Mouse (Mus musculus) forebrain, embryonic 13.5 days (tissue): Measurements from ENCODE around the gene Anapc15-ps. TPM values are rescaled to one million over a fixed set of nuclear protein-coding genes. Genes with fewer than 3 reads are reported as not detected.

ENCODE experiments used
- ATAC-seq: fragments of 200-750 bp; cut with Nextera tagmentation; 2 replicates; pipeline ENCODE4 v1.8.0; 2017
- H3K27ac ChIP-seq: fragments of 300-500 bp; sonication (generic); 2 replicates; pipeline ENCODE4 v1.5.1; 2015; ENCODE audit warnings: inconsistent platforms, mild to moderate bottlenecking, moderate library complexity
- H3K27me3 ChIP-seq: fragments of 300-500 bp; sonication (generic); 2 replicates; pipeline ENCODE4 v1.6.1; 2015; ENCODE audit warnings: mild to moderate bottlenecking, inconsistent platforms
- H3K36me3 ChIP-seq: fragments of 300-500 bp; sonication (generic); 2 replicates; pipeline ENCODE4 v1.6.1; 2015; ENCODE audit warnings: mild to moderate bottlenecking, inconsistent platforms; ENCODE audit not compliant: poor library complexity, severe bottlenecking
- H3K4me1 ChIP-seq: fragments of 300-500 bp; sonication (generic); 2 replicates; pipeline ENCODE4 v1.6.1; 2015; ENCODE audit warnings: inconsistent platforms
- H3K4me2 ChIP-seq: fragments of 300-500 bp; sonication (generic); 2 replicates; pipeline ENCODE4 v1.6.1; 2015; ENCODE audit warnings: inconsistent platforms, mild to moderate bottlenecking, moderate library complexity
- H3K4me3 ChIP-seq: fragments of 300-500 bp; sonication (generic); 2 replicates; pipeline ENCODE4 v1.5.1; 2015; ENCODE audit warnings: mild to moderate bottlenecking, inconsistent platforms
- H3K9ac ChIP-seq: fragments of 300-500 bp; sonication (generic); 2 replicates; pipeline ENCODE4 v1.6.1; 2015; ENCODE audit warnings: mild to moderate bottlenecking, inconsistent platforms
- H3K9me3 ChIP-seq: fragments of 300-500 bp; sonication (generic); replicated peaks from 2 replicates; pipeline ENCODE4 v1.6.1; 2016; ENCODE audit warnings: inconsistent platforms
- WGBS: fragments of 180-500 bp; shearing (Covaris S2); methylation state at CpG from one replicate; pipeline ENCODE4 v1.1.7; 2015; 5-methylcytosine and 5-hydroxymethylcytosine counted together
- polyA plus RNA-seq: library from polyadenylated mRNA; unstranded; fragments of >200 nt; fragmentation: Nextera tagmentation; extraction: Ambion mirVana; gene quantifications from 2 replicates; pipeline ENCODE4 v1.2.1, GENCODE M21; 2015

The Anapc15-ps gene
- polyA plus RNA-seq, 1 experiment from 2014 or later, result not detected

DNA sequence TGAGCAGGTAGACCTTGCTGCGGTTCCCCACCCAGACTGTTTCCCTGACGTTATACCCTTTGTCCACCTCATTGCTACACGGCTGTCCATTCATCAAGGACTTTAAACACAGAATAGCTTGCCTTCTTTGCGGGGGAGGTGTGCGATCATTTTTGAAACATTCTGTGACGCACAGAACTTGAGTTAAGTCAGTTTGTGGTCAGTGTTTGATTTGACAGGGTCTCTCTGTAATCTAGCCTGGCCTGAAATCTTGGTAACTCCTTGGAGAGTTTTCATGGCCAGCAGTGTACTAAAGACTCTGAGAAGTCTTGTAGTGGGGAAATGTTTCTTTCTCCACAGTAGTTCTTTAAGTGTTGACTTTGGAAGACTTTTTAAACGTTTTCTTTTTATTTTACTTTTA is 5.0 kb upstream of the Anapc15-ps start:
- no peak overlapping the region for H3K27ac ChIP-seq
- H3K4me3 ChIP-seq, result no peak overlapping the region
- no peaks in the 10 kb centered on the region for H3K9me3 ChIP-seq
- H3K27me3 ChIP-seq, result no peaks in the 10 kb centered on the region
- H3K4me2 ChIP-seq, result no peak overlapping the region
- no peaks in the 10 kb centered on the region for H3K36me3 ChIP-seq
- no peak overlapping the region for H3K9ac ChIP-seq
- H3K4me1 ChIP-seq, result 0 out of 2 replicates have a peak, but pooled peaks cover 3% of the 10 kb centered on the region
- no peak for ATAC-seq
- WGBS, result 72% methylated on average over 7 of the region's 7 CpGs

DNA sequence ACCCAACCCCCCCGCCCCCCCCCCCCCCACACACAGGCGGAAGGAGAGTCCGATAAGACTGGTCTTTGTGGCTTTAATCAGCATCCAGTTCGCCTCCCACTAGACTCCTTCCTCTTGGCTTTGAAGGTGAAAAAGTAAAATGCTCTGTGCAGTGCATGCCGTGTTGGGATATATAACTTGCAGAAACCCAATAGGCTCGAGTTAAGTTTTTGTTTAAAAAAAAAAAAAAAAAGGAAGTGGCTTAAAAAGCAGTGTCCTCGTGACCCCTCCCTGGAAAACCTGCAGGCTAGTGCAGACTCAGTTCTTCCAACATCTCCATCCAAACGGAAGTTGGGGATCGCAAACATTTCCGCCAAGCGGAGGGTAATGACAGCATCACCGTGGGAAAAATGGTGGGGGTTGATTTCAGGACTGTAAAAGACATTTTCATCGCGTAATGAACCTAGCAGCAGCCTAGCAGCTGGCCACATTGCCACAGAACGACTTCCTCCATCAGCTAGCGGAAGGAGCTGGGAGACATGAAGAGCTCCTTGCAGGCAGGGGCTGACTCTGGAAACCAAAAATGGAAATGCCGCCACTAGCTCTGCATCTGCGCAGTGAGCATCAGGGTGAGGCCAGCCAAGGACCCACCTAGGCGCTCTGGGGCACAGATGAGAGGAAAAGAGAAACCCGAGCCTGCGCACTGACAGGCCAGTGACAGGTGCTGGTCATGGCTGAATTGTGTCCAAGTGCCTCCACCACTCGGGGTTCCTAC is 4.3 kb upstream of the Anapc15-ps start:
- H3K36me3 ChIP-seq, result no peaks in the 10 kb centered on the region
- H3K4me3 ChIP-seq, result no peak overlapping the region
- no peaks in the 10 kb centered on the region for H3K9me3 ChIP-seq
- 74% methylated on average over 21 of the region's 22 CpGs for WGBS
- no peak overlapping the region for H3K9ac ChIP-seq
- no peak overlapping the region for H3K4me2 ChIP-seq
- no peak for ATAC-seq
- no peaks in the 10 kb centered on the region for H3K27me3 ChIP-seq
- 0 out of 2 replicates have a peak, but pooled peaks cover 3% of the 10 kb centered on the region for H3K4me1 ChIP-seq
- no peak overlapping the region for H3K27ac ChIP-seq

DNA sequence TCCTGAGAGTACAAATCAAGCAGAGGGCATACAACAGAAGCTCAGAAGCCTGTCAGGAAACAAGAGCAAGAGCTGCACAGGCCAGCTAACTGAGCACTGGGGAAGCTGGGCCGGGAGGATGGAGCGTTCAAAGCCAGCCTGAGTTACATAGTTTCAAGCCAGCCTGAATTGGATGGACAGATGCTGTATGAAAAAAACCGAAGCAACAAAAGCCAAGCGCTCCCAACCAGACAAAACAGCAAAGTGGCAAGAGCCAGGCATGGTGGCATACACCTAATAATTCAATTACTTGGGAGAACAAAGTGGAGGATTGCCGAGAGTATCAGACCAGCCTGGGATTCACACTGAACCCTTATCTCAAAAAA is 3.7 kb upstream of the Anapc15-ps start:
- Histone ChIP-seq H3K27ac (no peak overlapping the region), H3K9ac (no peak overlapping the region), H3K4me2 (no peak overlapping the region), H3K27me3 (no peaks in the 10 kb centered on the region), H3K9me3 (no peaks in the 10 kb centered on the region), H3K4me1 (0 out of 2 replicates have a peak, but pooled peaks cover 3% of the 10 kb centered on the region), H3K4me3 (no peak overlapping the region), H3K36me3 (no peaks in the 10 kb centered on the region)
- no peak for ATAC-seq
- 66% methylated on average over 5 of the region's 5 CpGs for WGBS

DNA sequence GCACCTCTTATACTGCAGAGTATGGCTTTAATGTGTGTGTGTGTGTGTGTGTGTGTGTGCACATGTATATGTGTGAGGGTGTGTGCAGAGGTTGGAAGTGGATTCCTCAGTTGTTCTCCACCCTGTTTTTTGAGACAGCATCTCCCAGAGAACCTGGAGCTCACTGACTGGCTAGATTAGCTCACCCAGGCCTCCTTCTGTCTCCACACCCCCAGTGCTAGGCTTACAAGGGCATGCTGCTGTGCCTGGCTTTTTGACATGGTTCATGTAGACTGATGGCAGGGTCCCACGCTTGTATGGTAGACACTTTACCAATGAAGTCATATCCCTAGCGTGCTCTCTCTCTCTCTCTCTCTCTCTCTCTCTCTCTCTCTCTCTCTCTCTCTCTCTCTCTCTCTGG is 3.1 kb upstream of the Anapc15-ps start:
- Histone ChIP-seq H3K4me3 (no peak overlapping the region), H3K4me2 (no peak overlapping the region), H3K27ac (no peak overlapping the region), H3K9ac (no peak overlapping the region), H3K27me3 (no peaks in the 10 kb centered on the region), H3K4me1 (0 out of 2 replicates have a peak, but pooled peaks cover 3% of the 10 kb centered on the region), H3K9me3 (no peaks in the 10 kb centered on the region), H3K36me3 (no peaks in the 10 kb centered on the region)
- WGBS, result 98% methylated on average over 2 of the region's 2 CpGs
- ATAC-seq, result no peak

DNA sequence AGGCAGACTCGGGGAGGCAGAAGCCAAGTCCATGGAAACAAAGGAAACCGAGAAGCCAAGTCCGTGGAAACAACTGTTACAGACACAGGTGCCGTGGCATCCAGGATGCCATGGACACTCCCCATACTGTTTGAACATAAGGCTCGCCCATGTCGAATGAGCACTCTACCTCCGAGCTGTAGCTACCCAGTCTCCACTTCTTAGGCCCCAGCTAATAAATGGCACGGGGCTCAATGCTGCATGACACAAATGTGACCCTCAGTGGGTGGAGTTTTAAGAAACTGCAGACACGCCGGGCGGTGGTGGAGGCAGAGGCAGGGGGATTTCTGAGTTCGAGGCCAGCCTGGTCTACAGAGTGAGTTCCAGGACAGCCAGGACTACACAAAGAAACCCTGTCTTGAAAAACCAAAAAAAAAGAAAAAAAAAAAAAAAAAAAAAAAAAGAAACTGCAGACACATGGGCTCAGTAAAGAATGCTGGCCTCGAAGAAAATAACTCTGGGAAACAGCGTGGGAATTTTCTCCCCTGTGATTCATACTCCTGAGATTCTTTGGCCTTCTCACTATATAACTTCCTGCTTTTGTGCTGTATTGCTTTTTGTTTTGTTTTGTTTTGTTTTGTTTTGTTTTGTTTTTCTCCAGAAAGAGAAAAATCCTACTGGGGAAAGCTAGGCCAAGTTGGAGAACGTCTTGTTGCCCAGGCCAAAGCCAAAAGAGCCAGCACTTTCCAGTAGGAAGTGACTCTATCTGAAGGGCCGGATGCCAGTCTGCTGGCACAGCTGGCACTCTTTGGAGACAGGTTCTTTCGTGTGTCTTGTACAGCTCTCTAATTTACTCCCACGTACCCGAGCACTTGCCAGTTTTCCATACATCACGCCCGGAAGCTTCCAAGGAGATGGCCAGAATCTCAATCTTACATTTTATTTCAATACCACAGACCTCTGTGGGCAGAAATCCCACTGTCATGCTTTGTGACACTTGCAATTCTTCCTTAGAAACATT is 2.2 kb downstream of the Anapc15-ps start:
- no peak overlapping the region for H3K27ac ChIP-seq
- no peaks in the 10 kb centered on the region for H3K9me3 ChIP-seq
- no peaks in the 10 kb centered on the region for H3K4me1 ChIP-seq
- WGBS, result 87% methylated on average over 21 of the region's 21 CpGs
- H3K36me3 ChIP-seq, result no peaks in the 10 kb centered on the region
- no peaks in the 10 kb centered on the region for H3K27me3 ChIP-seq
- no peak overlapping the region for H3K4me2 ChIP-seq
- H3K9ac ChIP-seq, result no peak overlapping the region
- no peak overlapping the region for H3K4me3 ChIP-seq
- no peak for ATAC-seq

DNA sequence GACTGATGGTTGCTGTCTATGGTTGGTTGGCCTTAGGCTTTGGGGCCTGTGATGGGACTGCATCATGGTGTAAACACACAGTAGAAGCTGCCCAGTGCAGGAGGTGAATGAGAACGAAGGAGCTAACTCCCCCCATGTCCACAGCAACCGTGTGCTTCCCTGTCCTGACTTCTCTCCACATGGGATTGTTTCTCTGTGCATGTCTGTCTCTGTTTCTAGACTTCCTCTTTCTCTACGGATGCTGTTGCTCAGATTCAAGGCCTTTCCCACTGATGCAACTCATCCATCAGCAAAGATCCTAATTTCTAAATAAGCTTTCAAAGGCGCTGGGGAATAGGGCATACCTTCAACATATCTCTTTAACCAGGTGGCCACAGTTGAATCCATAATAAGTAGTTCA is 3.4 kb downstream of the Anapc15-ps start:
- no peak for ATAC-seq

DNA sequence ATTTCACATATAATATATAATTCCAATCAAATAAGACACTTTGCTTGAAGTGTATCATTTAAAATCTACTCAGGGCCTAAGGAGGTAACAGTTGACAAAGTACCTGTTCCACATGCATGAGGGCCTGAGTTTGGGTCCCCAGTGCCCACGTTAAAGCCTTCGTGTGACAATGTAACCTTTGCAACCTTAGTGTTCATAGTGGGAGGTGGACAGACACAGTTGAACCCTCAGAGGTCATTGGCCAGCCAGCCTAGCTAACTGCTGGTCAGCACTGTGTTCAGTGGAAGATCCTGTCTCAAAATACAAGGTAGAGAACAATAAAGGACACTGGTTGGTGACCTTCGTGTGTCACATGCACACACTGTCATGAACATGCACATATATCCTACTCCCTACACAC is 4.2 kb downstream of the Anapc15-ps start:
- Histone ChIP-seq H3K4me1 (no peaks in the 10 kb centered on the region), H3K9me3 (no peaks in the 10 kb centered on the region), H3K4me3 (no peak overlapping the region), H3K27me3 (no peaks in the 10 kb centered on the region), H3K4me2 (no peak overlapping the region), H3K9ac (no peak overlapping the region), H3K36me3 (no peaks in the 10 kb centered on the region), H3K27ac (no peak overlapping the region)
- ATAC-seq, result no peak
- 91% methylated on average over 3 of the region's 3 CpGs for WGBS

More for the DNA sequence above, 3.4 kb downstream of the Anapc15-ps start:
- Histone ChIP-seq H3K9ac (no peak overlapping the region), H3K27me3 (no peaks in the 10 kb centered on the region), H3K4me1 (no peaks in the 10 kb centered on the region), H3K4me2 (no peak overlapping the region), H3K27ac (no peak overlapping the region), H3K9me3 (no peaks in the 10 kb centered on the region), H3K4me3 (no peak overlapping the region), H3K36me3 (no peaks in the 10 kb centered on the region)
- WGBS, result 89% methylated on average over 4 of the region's 4 CpGs

DNA sequence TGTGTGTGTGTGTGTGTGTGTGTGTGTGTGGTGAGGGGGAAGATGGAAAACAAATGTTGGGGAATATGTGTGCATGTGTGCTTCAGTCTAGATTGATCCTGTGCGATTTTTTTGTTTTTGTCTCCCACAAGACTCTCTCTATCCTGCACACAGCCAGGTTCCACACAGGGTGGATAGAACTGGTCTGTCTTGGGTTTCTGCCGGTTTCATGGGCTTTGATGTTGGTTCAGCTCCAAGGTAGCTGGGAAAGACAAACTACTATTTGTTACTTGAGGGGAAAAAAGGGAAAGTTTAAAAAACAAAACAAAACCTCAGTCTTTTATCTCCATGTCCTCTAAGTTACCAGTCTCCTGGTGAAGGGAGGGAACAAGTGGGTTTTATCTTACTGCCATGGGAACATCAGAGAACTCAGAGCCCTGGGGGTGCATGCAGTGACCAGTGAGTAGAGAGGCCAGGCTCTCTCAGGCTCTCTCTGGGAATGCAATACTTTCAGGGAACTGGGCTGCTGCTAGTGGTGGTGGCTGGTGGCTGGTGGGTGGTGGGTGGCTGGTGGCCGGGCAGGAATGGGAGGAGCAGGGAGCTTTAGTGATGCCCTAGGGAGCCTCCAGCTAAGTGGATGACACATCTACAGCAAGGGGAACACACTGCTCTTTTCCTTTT is 5.8 kb downstream of the Anapc15-ps start:
- no peak for ATAC-seq
- Histone ChIP-seq H3K9me3 (no peaks in the 10 kb centered on the region), H3K27me3 (no peaks in the 10 kb centered on the region), H3K9ac (no peak overlapping the region), H3K27ac (no peak overlapping the region), H3K4me2 (no peak overlapping the region), H3K4me3 (no peak overlapping the region), H3K36me3 (no peaks in the 10 kb centered on the region), H3K4me1 (no peaks in the 10 kb centered on the region)
- 70% methylated on average over 3 of the region's 3 CpGs for WGBS

DNA sequence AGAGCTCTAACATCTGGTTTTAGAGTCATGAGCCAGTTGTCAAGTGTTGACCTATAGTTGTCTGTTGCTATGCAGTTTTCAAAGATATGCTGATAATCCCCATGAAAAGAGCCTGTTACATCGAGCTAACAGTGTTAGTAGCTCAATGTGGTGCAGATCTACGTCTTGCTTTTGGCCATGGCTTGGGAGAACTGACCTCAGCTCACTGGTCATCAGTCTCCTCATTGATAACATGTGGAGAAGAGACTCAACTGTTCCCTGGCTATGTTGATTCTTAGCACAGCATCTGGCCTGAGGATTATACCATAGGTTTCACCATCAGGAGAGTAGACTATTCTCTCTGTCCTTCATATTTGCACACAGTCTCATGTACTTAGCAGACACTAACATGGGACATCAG is 6.5 kb downstream of the Anapc15-ps start:
- WGBS, result 72% methylated on average over 2 of the region's 2 CpGs
- H3K27me3 ChIP-seq, result no peaks in the 10 kb centered on the region
- no peak overlapping the region for H3K4me2 ChIP-seq
- no peak overlapping the region for H3K9ac ChIP-seq
- no peaks in the 10 kb centered on the region for H3K9me3 ChIP-seq
- no peak overlapping the region for H3K27ac ChIP-seq
- no peak overlapping the region for H3K4me3 ChIP-seq
- H3K36me3 ChIP-seq, result no peaks in the 10 kb centered on the region
- H3K4me1 ChIP-seq, result no peaks in the 10 kb centered on the region
- no peak for ATAC-seq

DNA sequence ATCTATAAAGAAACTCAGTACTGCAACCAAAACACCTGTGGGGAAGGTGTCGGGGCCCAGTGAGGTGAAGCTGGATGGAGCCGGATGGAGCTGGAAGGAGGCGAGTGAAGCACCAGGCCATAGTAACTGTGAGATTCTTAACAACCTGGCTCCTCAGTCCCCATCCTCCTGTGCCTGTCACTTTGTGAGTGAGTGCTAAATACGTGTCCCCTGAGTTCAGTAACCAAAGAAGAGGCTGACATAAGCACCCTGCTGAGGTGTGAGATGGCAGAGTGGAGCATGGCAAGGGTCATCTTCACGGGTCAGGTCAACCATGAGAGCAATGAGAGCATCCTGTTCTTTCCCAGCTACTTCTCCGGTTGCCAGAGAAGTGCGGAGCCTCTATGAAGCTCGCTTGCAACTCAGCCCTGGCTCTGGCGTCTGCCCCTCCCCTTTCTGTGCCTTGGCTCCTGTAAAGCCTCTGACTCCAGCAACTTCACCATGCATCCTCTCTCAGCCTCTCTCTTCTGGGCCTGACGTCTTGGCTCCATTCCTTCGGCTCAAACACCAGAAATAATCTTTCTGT is 7.7 kb downstream of the Anapc15-ps start:
- H3K4me2 ChIP-seq, result no peak overlapping the region
- H3K4me1 ChIP-seq, result no peaks in the 10 kb centered on the region
- WGBS, result 61% methylated on average over 11 of the region's 11 CpGs
- H3K27ac ChIP-seq, result no peak overlapping the region
- no peak overlapping the region for H3K4me3 ChIP-seq
- H3K27me3 ChIP-seq, result no peaks in the 10 kb centered on the region
- H3K9me3 ChIP-seq, result no peaks in the 10 kb centered on the region
- no peak overlapping the region for H3K9ac ChIP-seq
- no peaks in the 10 kb centered on the region for H3K36me3 ChIP-seq
- ATAC-seq, result no peak

DNA sequence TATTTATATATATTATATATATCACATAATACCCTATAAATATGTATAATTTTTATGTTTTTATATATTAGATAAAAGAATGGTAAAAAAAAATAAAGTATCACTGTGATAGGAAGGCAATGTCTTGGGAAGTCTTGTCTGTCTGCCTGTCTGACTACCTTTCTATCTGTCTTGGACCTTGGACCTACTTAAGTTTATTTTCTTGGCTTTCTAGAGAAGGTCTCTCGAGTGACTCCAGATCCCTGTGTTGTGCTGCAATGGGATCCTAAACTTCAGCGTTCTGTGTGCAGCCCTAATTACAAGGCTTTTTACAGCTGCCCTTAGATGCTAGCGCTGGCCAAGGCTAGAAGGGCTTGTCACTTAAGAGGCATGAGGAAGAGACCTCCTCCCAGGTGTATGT is 8.6 kb downstream of the Anapc15-ps start:
- H3K4me2 ChIP-seq, result no peak overlapping the region
- WGBS, result 91% methylated on average over 3 of the region's 3 CpGs
- H3K4me1 ChIP-seq, result 0 out of 2 replicates have a peak, but pooled peaks cover 1% of the 10 kb centered on the region
- no peak for ATAC-seq
- H3K9me3 ChIP-seq, result no peaks in the 10 kb centered on the region
- H3K27me3 ChIP-seq, result no peaks in the 10 kb centered on the region
- H3K27ac ChIP-seq, result no peak overlapping the region
- H3K4me3 ChIP-seq, result no peak overlapping the region
- no peak overlapping the region for H3K9ac ChIP-seq
- H3K36me3 ChIP-seq, result no peaks in the 10 kb centered on the region
